Mouse (Mus musculus) myocyte (in vitro differentiated cells): ENCODE results near the gene Mios. TPM values are rescaled to one million over a fixed set of nuclear protein-coding genes. Genes with fewer than 3 reads are reported as not detected.

Experiments
- H3K27me3 ChIP-seq: one replicate; pipeline ENCODE4 v1.6.1; 2011; ENCODE audit not compliant: control insufficient read depth, insufficient read depth, insufficient read length
- H3K36me3 ChIP-seq: one replicate; pipeline ENCODE4 v1.6.1; 2011; ENCODE audit not compliant: control insufficient read depth, insufficient read depth
- H3K4me2 ChIP-seq: one replicate; pipeline ENCODE4 v1.6.1; 2011; ENCODE audit warnings: low read depth, control low read depth
- H3K4me3 ChIP-seq: one replicate; pipeline ENCODE4 v1.5.1; 2011; ENCODE audit warnings: mild to moderate bottlenecking, control low read depth, moderate library complexity
- H3K79me2 ChIP-seq: one replicate; pipeline ENCODE4 v1.6.1; 2011; ENCODE audit not compliant: control insufficient read depth, insufficient read depth
- H3ac ChIP-seq: one replicate; pipeline ENCODE4 v1.6.1; 2011; ENCODE audit not compliant: control insufficient read depth, insufficient read length
- CEBPB ChIP-seq: IDR thresholded peaks from 2 replicates; pipeline ENCODE4 v1.6.1; 2011; ENCODE audit warnings: mild to moderate bottlenecking, moderate library complexity; ENCODE audit not compliant: poor library complexity, insufficient read depth, severe bottlenecking
- E2F4 ChIP-seq: IDR thresholded peaks from one replicate; pipeline ENCODE4 v1.6.1; 2011; ENCODE audit warnings: mild to moderate bottlenecking, control low read depth, moderate library complexity; ENCODE audit not compliant: insufficient read depth
- MAX ChIP-seq: IDR thresholded peaks from one replicate; pipeline ENCODE4 v1.6.1; 2011; ENCODE audit warnings: low read depth, mild to moderate bottlenecking, control low read depth
- MYOD1 ChIP-seq, 3 experiments: IDR thresholded peaks; one replicate each; pipeline ENCODE4 v1.6.1; 2011; ENCODE audit warnings: control low read depth in 2 of 3, low read depth in 2 of 3, mild to moderate bottlenecking in 2 of 3, moderate library complexity in 1 of 3; ENCODE audit not compliant: insufficient read length in 2 of 3, control insufficient read depth in 1 of 3
- MYOG ChIP-seq, 3 experiments: IDR thresholded peaks; one replicate each; pipeline ENCODE4 v1.6.1; 2011; ENCODE audit warnings: control low read depth in 2 of 3, low read depth in 2 of 3, mild to moderate bottlenecking in 2 of 3; ENCODE audit not compliant: insufficient read length in 2 of 3, control insufficient read depth in 1 of 3, insufficient read depth in 1 of 3
- POLR2A ChIP-seq: IDR thresholded peaks from one replicate; pipeline ENCODE4 v1.6.1; 2011; ENCODE audit warnings: low read depth, mild to moderate bottlenecking, control low read depth, moderate library complexity; ENCODE audit not compliant: insufficient read length
- POLR2AphosphoS2 ChIP-seq: IDR thresholded peaks from one replicate; pipeline ENCODE4 v1.6.1; 2011; ENCODE audit warnings: low read depth, control low read depth; ENCODE audit not compliant: insufficient read length
- REST ChIP-seq: IDR thresholded peaks from one replicate; pipeline ENCODE4 v1.6.1; 2011; ENCODE audit warnings: mild to moderate bottlenecking, control low read depth, moderate library complexity; ENCODE audit not compliant: insufficient read depth, insufficient read length
- SRF ChIP-seq: IDR thresholded peaks from one replicate; pipeline ENCODE4 v1.6.1; 2011; ENCODE audit warnings: low read depth; ENCODE audit not compliant: control insufficient read depth, insufficient read length
- TCF12 ChIP-seq: IDR thresholded peaks from one replicate; pipeline ENCODE4 v1.6.1; 2011; ENCODE audit warnings: mild to moderate bottlenecking, control low read depth; ENCODE audit not compliant: poor library complexity, insufficient read depth, severe bottlenecking
- TCF3 ChIP-seq: IDR thresholded peaks from one replicate; pipeline ENCODE4 v1.6.1; 2011; ENCODE audit warnings: low read depth, control low read depth; ENCODE audit not compliant: insufficient read length
- USF1 ChIP-seq: IDR thresholded peaks from one replicate; pipeline ENCODE4 v1.6.1; 2011; ENCODE audit warnings: low read depth, mild to moderate bottlenecking, control low read depth, moderate library complexity
- polyA plus RNA-seq: library from polyadenylated mRNA; unstranded; fragments of >200 nt; fragmentation: generic; extraction: Trizol; gene quantifications from one replicate; pipeline ENCODE4 v1.2.1, GENCODE M21; 2012; ENCODE audit warnings: missing spikeins

The Mios gene
- polyA plus RNA-seq, 1 experiment: 5.0 TPM

DNA sequence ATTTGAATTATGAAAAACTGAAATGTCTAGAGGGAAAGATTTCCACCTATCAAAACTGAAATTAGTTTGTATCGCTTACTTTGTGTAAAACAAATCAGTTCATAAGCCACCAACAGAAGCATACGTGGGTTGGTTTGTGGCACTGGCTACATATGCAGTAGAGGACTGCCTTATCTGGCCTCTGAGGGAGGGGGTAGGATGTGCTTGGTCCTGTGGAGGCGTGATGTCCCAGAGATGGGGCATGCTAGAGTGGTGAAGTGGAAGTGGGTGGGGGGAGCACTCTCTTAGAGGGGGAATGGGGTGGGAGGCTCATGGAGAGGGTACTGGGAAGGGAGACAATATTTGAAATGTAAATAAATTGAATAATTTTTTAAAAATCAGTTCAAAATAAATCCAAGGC is 19.1 kb upstream of the Mios start:
- TF ChIP-seq MYOD1 (IDR thresholded peaks at IDR 0.05; ENCODE audit: control insufficient read depth in 1 of 3, insufficient read length in 2 of 3, low read depth in 2 of 3): no peak
- Histone ChIP-seq H3ac (no peak overlapping the region), H3K79me2 (no peaks in the 10 kb centered on the region), H3K36me3 (no peaks in the 10 kb centered on the region), H3K4me3 (no peak overlapping the region), H3K4me2 (no peak overlapping the region), H3K27me3 (no peaks in the 10 kb centered on the region)

DNA sequence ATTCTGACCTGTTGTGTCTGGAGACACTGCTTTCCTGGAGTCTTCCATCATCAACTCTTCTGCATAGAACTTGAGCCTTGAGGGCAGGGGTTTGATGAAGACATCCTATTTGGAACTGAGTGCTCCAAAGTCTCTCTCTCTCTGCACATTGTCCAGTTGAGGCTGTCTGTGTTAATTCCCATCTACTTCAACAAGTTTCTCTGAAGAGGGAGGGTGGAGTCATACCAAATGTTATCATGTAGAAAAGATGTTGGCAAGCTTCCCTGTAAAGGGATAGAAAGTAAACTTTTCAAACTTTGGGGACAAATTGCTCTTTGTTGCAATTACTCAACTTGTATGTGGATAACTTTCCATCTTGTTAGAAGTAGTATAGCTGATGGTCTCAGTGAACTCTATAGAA is 16.5 kb upstream of the Mios start, which contains the start of gene Col28a1:
Gene Col28a1 (minus strand): TSS at position 101 of the 400 bp plus-strand sequence.
- no peaks in the 10 kb centered on the region for H3K36me3 ChIP-seq
- TF ChIP-seq E2F4 (no peak), REST (no peak), MYOD1 (IDR thresholded peaks at IDR 0.05; ENCODE audit: control insufficient read depth in 1 of 3, insufficient read length in 2 of 3, low read depth in 2 of 3) (no peak), MYOG (IDR thresholded peaks at IDR 0.05; ENCODE audit: control insufficient read depth in 1 of 3, insufficient read depth in 1 of 3, insufficient read length in 2 of 3, low read depth in 2 of 3) (no peak), USF1 (no peak), POLR2A (no peak), TCF12 (no peak), TCF3 (no peak), MAX (no peak), SRF (no peak), CEBPB (no peak)
- H3ac ChIP-seq: no peak within 1 kb of the TSS
- no peaks in the 10 kb centered on the region for H3K79me2 ChIP-seq
- H3K27me3 ChIP-seq: no peaks in the 10 kb centered on the region
- no peak within 1 kb of the TSS for H3K4me2 ChIP-seq
- H3K4me3 ChIP-seq: no peak within 1 kb of the TSS

DNA sequence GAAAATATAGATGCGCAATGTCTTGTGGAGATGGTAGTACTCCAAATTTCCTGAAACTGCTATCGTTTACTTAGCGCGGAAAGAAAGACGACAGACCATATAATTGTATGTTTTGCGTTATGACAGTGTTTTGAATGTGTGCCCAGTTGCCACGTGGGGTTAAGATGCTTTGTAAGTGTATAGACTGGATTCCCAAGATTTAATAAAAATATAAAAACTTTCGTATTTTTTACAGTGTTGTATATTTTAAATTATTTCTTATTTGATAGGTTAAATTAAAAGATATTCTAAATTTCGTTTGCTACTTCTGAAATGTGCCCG is 804 bp downstream of the Mios start:
- Histone ChIP-seq H3ac (peak overlapping the region; percentile 80), H3K27me3 (no peaks in the 10 kb centered on the region), H3K79me2 (peaks cover 21% of the 10 kb centered on the region), H3K36me3 (no peaks in the 10 kb centered on the region), H3K4me3 (peak overlapping the region; percentile 35), H3K4me2 (peak overlapping the region; percentile 90)
- TF ChIP-seq POLR2A (no peak), CEBPB (no peak), SRF (no peak), MYOD1 (IDR thresholded peaks at IDR 0.05; ENCODE audit: control insufficient read depth in 1 of 3, insufficient read length in 2 of 3, low read depth in 2 of 3) (no peak), MAX (no peak), USF1 (no peak), E2F4 (no peak), POLR2AphosphoS2 (no peak), TCF12 (no peak), TCF3 (no peak), REST (no peak), MYOG (IDR thresholded peaks at IDR 0.05; ENCODE audit: control insufficient read depth in 1 of 3, insufficient read depth in 1 of 3, insufficient read length in 2 of 3, low read depth in 2 of 3) (no peak)

DNA sequence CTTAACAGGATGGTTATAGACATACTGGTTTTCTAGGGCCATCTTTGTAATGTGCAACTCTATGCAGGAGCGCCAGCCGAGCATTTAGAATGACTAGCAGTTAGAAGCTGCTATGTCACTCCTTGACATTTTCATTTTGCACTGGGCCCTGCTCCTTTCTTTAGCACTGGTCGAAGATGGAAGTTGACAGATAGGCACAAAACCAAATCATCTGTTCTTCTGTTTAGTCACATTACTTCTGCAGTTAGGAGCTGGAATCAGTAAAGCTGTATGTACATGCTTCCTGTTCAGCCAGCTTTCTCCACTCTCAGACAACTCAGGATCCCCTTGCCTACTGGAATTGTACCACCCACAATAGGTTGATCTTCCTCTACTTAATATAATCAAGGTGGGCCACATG is 1.6 kb downstream of the Mios start:
- peaks cover 21% of the 10 kb centered on the region for H3K79me2 ChIP-seq
- no peak overlapping the region for H3ac ChIP-seq
- H3K4me3 ChIP-seq: peak overlapping the region; percentile 35
- H3K36me3 ChIP-seq: peaks cover 2% of the 10 kb centered on the region
- H3K4me2 ChIP-seq: peak overlapping the region; percentile 90
- no peaks in the 10 kb centered on the region for H3K27me3 ChIP-seq
- TF ChIP-seq REST: no peak
- TF ChIP-seq MYOD1 (IDR thresholded peaks at IDR 0.05; ENCODE audit: control insufficient read depth in 1 of 3, insufficient read length in 2 of 3, low read depth in 2 of 3): no peak
- TF ChIP-seq E2F4: no peak
- TF ChIP-seq MAX: no peak

DNA sequence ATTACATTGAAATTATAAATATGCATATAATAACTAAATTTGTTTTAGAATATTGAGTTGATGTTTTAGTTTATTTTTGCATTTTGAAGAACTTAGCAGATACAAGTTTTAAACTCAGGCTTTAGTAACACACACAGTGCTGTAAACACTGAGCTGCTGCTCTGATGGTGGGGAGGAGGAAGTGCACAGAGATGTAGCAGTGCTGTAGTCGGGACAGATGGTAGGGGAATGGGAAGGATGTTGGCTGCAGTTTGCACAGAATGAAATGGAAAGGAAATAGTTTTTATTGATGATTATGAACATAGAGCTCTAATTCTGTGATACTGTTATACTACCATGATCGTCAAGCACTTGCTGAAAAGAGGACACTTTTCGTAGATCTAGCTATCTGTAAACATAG is 18.0 kb downstream of the Mios start:
- no peak for TF ChIP-seq TCF12
- no peak for TF ChIP-seq E2F4
- TF ChIP-seq MYOD1 (IDR thresholded peaks at IDR 0.05; ENCODE audit: control insufficient read depth in 1 of 3, insufficient read length in 2 of 3, low read depth in 2 of 3): no peak
- TF ChIP-seq REST: no peak
- TF ChIP-seq USF1: no peak
- no peak for TF ChIP-seq POLR2AphosphoS2
- no peak for TF ChIP-seq SRF
- TF ChIP-seq CEBPB: no peak
- TF ChIP-seq POLR2A: no peak
- TF ChIP-seq MYOG (IDR thresholded peaks at IDR 0.05; ENCODE audit: control insufficient read depth in 1 of 3, insufficient read depth in 1 of 3, insufficient read length in 2 of 3, low read depth in 2 of 3): no peak
- no peak for TF ChIP-seq TCF3
- no peak for TF ChIP-seq MAX
- Histone ChIP-seq H3K4me3 (no peak overlapping the region), H3K36me3 (peaks cover 42% of the 10 kb centered on the region), H3K27me3 (no peaks in the 10 kb centered on the region), H3ac (no peak overlapping the region), H3K4me2 (no peak overlapping the region), H3K79me2 (no peaks in the 10 kb centered on the region)
